Mouse (Mus musculus): ENCODE results near the gene Tmod1.

DNA sequence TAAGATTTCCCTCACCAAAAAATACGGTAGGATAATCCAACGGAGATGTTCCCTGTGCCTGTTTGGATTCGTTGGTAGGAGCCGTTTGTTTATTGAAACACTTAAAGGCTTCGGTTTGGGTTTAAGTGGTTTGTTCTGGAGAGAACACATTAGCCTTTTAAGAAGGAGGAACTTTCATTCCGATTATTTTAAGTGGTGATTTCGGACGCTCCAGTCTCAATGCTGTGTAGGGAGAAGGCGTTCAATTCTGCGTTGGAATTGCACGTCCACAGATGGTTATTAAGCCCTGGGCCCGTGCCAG lies 194 bp upstream of the Tmod1 start:
- no peak for TF ChIP-seq CTCF (IDR thresholded peaks at IDR 0.05; ENCODE audit: low read depth, low read length)
- no peak for TF ChIP-seq POLR2A (IDR thresholded peaks at IDR 0.05; ENCODE audit: borderline replicate concordance, low read depth, low read length)

All from bone marrow macrophage, adult 2 months (primary cell).